Mouse (Mus musculus): ENCODE results near the gene Smoc1. TPM values are rescaled to one million over a fixed set of nuclear protein-coding genes. Genes with fewer than 3 reads are reported as not detected.

Gene Smoc1
- polyA plus RNA-seq, 1 experiment from 2014 or later, result 1.5 TPM

DNA sequence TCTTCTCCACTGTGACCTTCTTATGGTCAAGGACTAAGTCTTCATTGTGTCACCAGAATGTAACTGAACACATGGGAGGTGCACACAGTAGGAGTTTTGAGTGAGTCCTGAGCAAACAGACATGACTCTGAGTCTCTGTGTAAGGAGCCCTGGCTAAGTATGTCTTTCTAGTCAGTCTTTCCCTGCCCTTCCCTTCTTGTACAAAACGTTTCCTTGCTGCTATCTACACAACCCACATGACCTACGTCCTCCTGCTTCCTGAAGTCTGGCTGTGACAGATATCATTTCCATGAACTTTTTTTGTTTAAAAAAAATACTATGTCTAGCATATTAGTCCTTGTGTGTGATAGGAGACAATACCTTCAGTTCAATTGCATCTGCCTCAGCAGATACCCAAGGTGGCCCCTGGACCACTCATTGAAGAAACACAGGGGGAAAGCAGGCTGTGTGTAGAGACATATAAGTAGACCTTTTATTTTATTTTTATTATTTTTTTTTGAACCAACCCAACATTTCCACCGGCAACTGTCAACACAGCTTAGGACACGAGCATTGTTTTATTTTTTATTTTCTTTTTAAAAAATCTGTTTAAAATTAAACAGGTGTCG lies 171.0 kb downstream of the Smoc1 start:
- H3K4me3 ChIP-seq (ENCODE audit: low read depth, low read length), result no peak overlapping the region
- H3K9me3 ChIP-seq (replicated peaks; ENCODE audit: control insufficient read depth, low read length), result no peaks in the 10 kb centered on the region
- 0 out of 2 replicates have a peak, but pooled peaks cover 4% of the 10 kb centered on the region for H3K27me3 ChIP-seq (ENCODE audit: control insufficient read depth, insufficient read depth, low read length)
- no peak overlapping the region for H3K4me2 ChIP-seq
- no peak overlapping the region for H3K9ac ChIP-seq (ENCODE audit: low read depth, low read length)
- 56% methylated on average over 5 of the region's 5 CpGs for whole genome bisulfite sequencing (ENCODE audit: insufficient replicate concordance)
- H3K27ac ChIP-seq (ENCODE audit: low read depth, low read length), result no peak overlapping the region
- no peaks in the 10 kb centered on the region for H3K36me3 ChIP-seq (ENCODE audit: control insufficient read depth, insufficient read depth, low read length)
- no peaks in the 10 kb centered on the region for H3K4me1 ChIP-seq (ENCODE audit: control insufficient read depth, insufficient read depth, low read length)
- ATAC-seq (replicated peaks; ENCODE audit: insufficient number of reproducible peaks, low FRiP score, low TSS enrichment), result no peak

DNA sequence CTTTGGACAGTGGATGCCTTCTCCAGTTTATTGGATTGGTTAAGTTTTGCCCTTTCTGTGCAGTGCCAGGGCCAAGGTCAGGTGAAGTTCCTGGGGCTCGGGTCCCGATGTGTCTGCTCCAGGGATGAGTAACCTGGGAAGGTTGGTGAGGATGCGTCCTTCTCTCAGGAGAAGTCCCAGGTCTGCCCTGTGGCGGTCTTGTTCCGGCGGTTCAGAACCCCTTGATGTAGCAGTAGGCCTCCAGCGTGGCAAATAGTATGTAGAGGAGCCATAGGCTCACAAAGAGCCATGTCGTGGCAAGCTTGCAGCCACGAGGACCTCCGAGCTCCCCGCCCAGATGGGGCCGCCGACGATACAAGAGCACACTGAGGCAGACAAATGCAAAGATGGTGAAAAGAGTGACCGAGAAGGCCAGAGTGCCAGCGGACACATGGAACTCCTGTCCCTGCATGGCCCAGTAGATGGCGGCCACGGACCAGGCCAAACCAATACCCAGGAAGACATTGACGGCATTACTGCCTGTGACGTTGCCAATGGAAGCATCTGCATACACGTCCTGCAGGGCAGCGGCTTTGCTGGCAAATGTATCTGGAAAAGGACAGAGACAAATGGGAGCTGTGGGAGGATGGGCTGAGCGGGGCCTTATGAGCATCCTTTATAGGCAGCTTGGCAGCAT lies 172.8 kb downstream of the Smoc1 start:
- no peak for ATAC-seq (replicated peaks; ENCODE audit: insufficient number of reproducible peaks, low FRiP score, low TSS enrichment)
- H3K4me2 ChIP-seq, result no peak overlapping the region
- 32% methylated on average over 23 of the region's 23 CpGs for WGBS (ENCODE audit: insufficient replicate concordance)

DNA sequence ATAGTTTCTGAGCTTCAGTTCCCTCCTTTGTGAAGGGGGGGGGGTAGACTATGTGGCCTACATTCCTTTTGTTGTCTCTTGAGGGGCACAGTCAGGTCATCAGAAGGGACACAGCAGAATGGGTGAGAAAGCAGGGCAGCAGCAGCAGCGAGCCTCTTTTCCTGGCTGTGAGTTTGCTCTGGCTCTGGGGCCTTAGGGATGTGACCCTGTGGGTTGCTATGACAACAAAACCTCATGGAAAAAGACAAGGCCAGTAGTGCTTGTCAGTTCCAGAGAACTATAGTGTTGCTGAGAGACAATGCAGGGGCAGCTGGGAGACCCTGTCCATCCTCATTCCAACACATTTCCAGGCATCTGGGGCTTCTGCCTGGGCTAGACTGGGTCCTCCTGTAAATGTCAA lies 176.6 kb downstream of the Smoc1 start:
- no peak for ATAC-seq (replicated peaks; ENCODE audit: insufficient number of reproducible peaks, low FRiP score, low TSS enrichment)
- Histone ChIP-seq H3K36me3 (ENCODE audit: control insufficient read depth, insufficient read depth, low read length) (no peaks in the 10 kb centered on the region), H3K4me1 (ENCODE audit: control insufficient read depth, insufficient read depth, low read length) (no peaks in the 10 kb centered on the region), H3K9me3 (replicated peaks; ENCODE audit: control insufficient read depth, low read length) (no peaks in the 10 kb centered on the region), H3K27ac (ENCODE audit: low read depth, low read length) (no peak overlapping the region), H3K4me2 (no peak overlapping the region), H3K9ac (ENCODE audit: low read depth, low read length) (no peak overlapping the region), H3K4me3 (ENCODE audit: low read depth, low read length) (no peak overlapping the region), H3K27me3 (ENCODE audit: control insufficient read depth, insufficient read depth, low read length) (0 out of 2 replicates have a peak, but pooled peaks cover 4% of the 10 kb centered on the region)
- 27% methylated on average over 1 of the region's 1 CpGs for WGBS (ENCODE audit: insufficient replicate concordance)

More for the DNA sequence above, 172.8 kb downstream of the Smoc1 start:
- H3K9ac ChIP-seq (ENCODE audit: low read depth, low read length), result no peak overlapping the region
- no peaks in the 10 kb centered on the region for H3K36me3 ChIP-seq (ENCODE audit: control insufficient read depth, insufficient read depth, low read length)
- no peaks in the 10 kb centered on the region for H3K9me3 ChIP-seq (replicated peaks; ENCODE audit: control insufficient read depth, low read length)
- H3K27me3 ChIP-seq (ENCODE audit: control insufficient read depth, insufficient read depth, low read length), result 0 out of 2 replicates have a peak, but pooled peaks cover 4% of the 10 kb centered on the region
- H3K4me1 ChIP-seq (ENCODE audit: control insufficient read depth, insufficient read depth, low read length), result no peaks in the 10 kb centered on the region
- H3K27ac ChIP-seq (ENCODE audit: low read depth, low read length), result no peak overlapping the region
- no peak overlapping the region for H3K4me3 ChIP-seq (ENCODE audit: low read depth, low read length)

DNA sequence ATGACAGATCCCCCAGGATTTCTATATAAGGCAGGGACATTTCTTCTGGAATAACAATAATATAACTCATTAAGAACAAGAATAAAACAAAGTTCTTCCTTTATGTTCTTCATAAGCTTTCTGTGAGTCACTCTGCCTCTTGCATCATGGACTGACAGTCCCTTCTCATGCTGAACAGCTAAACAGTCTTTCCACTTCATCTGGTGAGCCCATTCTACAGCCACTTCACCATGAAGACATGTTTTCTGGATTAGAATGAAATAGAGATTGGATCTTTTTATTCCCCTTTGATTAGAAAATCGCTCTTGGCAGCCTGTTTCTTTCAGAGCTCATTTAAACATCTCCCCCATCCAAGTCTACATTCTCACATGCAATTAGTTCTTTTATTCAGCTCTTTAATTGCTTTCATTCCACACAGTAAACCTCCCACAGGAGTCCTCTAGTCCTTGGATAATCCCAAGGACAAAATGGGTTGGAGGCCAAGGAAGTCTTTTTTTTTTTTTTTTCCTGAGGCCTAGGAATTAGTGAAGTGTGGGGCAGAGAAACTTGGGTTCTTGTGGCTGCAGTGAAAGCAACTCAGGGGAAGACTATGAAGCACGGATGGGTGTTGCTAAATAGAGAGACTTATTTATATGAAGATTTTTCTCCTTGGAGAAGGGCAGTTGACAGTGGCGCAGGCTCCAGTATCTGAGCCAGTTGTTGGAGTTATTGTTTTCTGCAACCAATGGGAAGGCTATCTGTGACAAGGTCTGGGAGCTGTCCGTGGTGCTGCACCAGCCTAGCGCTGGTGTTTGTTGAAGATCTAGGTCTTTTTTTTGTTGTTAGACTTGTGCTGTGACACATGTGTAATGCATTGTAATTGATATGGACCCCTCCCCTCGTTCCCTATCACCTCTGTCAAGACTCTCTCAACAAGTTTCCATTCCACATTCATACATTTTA lies 179.3 kb downstream of the Smoc1 start:
- H3K4me1 ChIP-seq (ENCODE audit: control insufficient read depth, insufficient read depth, low read length), result no peaks in the 10 kb centered on the region
- no peaks in the 10 kb centered on the region for H3K36me3 ChIP-seq (ENCODE audit: control insufficient read depth, insufficient read depth, low read length)
- no peak overlapping the region for H3K4me2 ChIP-seq
- no peaks in the 10 kb centered on the region for H3K9me3 ChIP-seq (replicated peaks; ENCODE audit: control insufficient read depth, low read length)
- no peak overlapping the region for H3K4me3 ChIP-seq (ENCODE audit: low read depth, low read length)
- ATAC-seq (replicated peaks; ENCODE audit: insufficient number of reproducible peaks, low FRiP score, low TSS enrichment), result no peak
- no peak overlapping the region for H3K27ac ChIP-seq (ENCODE audit: low read depth, low read length)
- 22% methylated on average over 6 of the region's 6 CpGs for WGBS (ENCODE audit: insufficient replicate concordance)
- H3K9ac ChIP-seq (ENCODE audit: low read depth, low read length), result no peak overlapping the region
- H3K27me3 ChIP-seq (ENCODE audit: control insufficient read depth, insufficient read depth, low read length), result no peaks in the 10 kb centered on the region

DNA sequence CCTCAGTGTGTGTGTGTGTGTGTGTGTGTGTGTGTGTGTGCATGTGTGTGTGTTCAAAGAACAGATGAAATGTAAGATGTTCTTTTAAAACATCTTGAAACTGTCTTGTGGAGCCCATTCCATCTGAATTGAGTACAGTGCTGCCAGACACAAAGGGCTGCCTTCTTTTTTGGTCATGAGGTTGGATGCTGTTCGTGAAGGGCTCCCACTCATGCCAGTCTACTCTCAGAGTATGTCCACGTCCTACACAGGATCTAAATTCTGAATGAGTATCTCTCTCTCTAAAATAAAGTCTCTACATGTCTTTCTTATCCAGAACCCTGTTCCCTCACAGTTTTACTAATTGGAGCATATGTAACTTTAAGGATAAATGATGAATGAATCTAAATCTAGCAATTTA lies 182.0 kb downstream of the Smoc1 start:
- no peak for ATAC-seq (replicated peaks; ENCODE audit: insufficient number of reproducible peaks, low FRiP score, low TSS enrichment)
- Histone ChIP-seq H3K4me3 (ENCODE audit: low read depth, low read length) (no peak overlapping the region), H3K27me3 (ENCODE audit: control insufficient read depth, insufficient read depth, low read length) (no peaks in the 10 kb centered on the region), H3K9ac (ENCODE audit: low read depth, low read length) (no peak overlapping the region), H3K36me3 (ENCODE audit: control insufficient read depth, insufficient read depth, low read length) (no peaks in the 10 kb centered on the region), H3K4me1 (ENCODE audit: control insufficient read depth, insufficient read depth, low read length) (no peaks in the 10 kb centered on the region), H3K9me3 (replicated peaks; ENCODE audit: control insufficient read depth, low read length) (no peaks in the 10 kb centered on the region), H3K4me2 (no peak overlapping the region), H3K27ac (ENCODE audit: low read depth, low read length) (no peak overlapping the region)
- 42% methylated on average over 2 of the region's 2 CpGs for WGBS (ENCODE audit: insufficient replicate concordance)

DNA sequence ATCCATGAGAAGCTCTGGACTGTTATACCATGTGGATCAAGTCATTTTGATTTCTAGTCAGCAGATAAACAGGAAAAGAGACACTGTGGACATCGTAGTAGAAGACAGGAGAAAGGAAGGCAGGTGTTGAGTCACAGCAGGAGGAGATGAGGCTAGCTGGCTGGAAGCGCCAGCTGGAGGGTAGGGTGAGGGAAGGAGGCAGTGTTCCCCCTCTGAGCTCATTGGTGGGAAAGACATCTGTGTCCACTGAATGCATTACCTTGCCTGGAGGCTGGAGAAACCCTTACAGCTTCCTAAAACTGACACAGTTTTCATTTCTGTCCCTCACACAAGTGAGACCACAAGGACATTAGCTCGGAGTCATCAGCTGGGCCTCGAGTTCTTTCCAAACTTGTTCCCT lies 192.7 kb downstream of the Smoc1 start:
- H3K4me2 ChIP-seq, result no peak overlapping the region
- H3K27ac ChIP-seq (ENCODE audit: low read depth, low read length), result no peak overlapping the region
- WGBS (ENCODE audit: insufficient replicate concordance), result 60% methylated on average over 4 of the region's 4 CpGs

DNA sequence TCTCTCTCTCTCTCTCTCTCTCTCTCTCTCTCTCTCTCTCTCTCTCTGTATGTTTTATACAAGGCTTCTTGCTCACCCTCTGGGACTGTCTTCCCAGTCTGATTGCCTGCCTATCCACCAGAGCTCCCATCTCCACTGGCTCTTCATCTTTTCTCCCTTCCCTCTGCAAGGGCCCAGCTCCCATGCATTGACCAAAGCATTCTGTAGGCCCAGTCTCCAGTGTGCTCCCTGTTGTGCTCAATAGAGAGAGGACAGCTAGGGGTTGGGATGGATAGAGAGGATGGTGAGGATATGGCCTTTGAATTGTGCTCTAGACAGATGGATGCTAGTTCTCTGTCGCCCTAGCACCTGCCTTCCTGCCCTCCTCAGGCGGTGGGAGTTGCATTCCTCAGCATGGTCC lies 196.7 kb downstream of the Smoc1 start:
- no peak for ATAC-seq (replicated peaks; ENCODE audit: insufficient number of reproducible peaks, low FRiP score, low TSS enrichment)
- Histone ChIP-seq H3K9ac (ENCODE audit: low read depth, low read length) (no peak overlapping the region), H3K36me3 (ENCODE audit: control insufficient read depth, insufficient read depth, low read length) (no peaks in the 10 kb centered on the region), H3K27ac (ENCODE audit: low read depth, low read length) (no peak overlapping the region), H3K27me3 (ENCODE audit: control insufficient read depth, insufficient read depth, low read length) (no peaks in the 10 kb centered on the region; the same call in 1 of the 2 replicates), H3K4me2 (no peak overlapping the region), H3K9me3 (replicated peaks; ENCODE audit: control insufficient read depth, low read length) (no peaks in the 10 kb centered on the region), H3K4me3 (ENCODE audit: low read depth, low read length) (no peak overlapping the region), H3K4me1 (ENCODE audit: control insufficient read depth, insufficient read depth, low read length) (no peaks in the 10 kb centered on the region)
- 60% methylated on average over 2 of the region's 2 CpGs for WGBS (ENCODE audit: insufficient replicate concordance)

More for the DNA sequence above, 192.7 kb downstream of the Smoc1 start:
- no peaks in the 10 kb centered on the region for H3K36me3 ChIP-seq (ENCODE audit: control insufficient read depth, insufficient read depth, low read length)
- ATAC-seq (replicated peaks; ENCODE audit: insufficient number of reproducible peaks, low FRiP score, low TSS enrichment), result no peak
- H3K9me3 ChIP-seq (replicated peaks; ENCODE audit: control insufficient read depth, low read length), result no peaks in the 10 kb centered on the region
- H3K27me3 ChIP-seq (ENCODE audit: control insufficient read depth, insufficient read depth, low read length), result no peaks in the 10 kb centered on the region
- no peaks in the 10 kb centered on the region for H3K4me1 ChIP-seq (ENCODE audit: control insufficient read depth, insufficient read depth, low read length)
- no peak overlapping the region for H3K9ac ChIP-seq (ENCODE audit: low read depth, low read length)
- H3K4me3 ChIP-seq (ENCODE audit: low read depth, low read length), result no peak overlapping the region

DNA sequence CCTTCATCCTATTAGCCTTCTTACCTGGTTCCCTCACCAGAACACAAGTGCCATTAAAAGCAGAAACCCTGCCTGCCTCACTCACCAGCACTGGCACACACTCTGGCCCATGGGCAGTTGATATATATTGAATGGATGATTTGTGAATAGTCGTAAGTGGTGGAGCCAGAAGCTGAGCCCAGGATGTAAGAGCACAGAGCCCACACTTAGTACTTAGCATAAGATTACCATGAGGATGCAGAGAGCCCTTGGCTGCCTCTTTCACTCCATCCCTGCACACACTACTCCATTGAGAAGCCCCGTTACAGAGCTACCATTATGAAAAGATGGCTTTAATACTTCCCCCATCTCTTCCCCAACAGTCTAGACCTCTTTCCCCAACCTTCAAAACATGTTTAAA lies 198.2 kb downstream of the Smoc1 start:
- no peak overlapping the region for H3K27ac ChIP-seq (ENCODE audit: low read depth, low read length)
- no peak overlapping the region for H3K9ac ChIP-seq (ENCODE audit: low read depth, low read length)
- 70% methylated on average over 2 of the region's 2 CpGs for WGBS (ENCODE audit: insufficient replicate concordance)
- ATAC-seq (replicated peaks; ENCODE audit: insufficient number of reproducible peaks, low FRiP score, low TSS enrichment), result no peak
- no peak overlapping the region for H3K4me2 ChIP-seq
- no peak overlapping the region for H3K4me3 ChIP-seq (ENCODE audit: low read depth, low read length)
- H3K4me1 ChIP-seq (ENCODE audit: control insufficient read depth, insufficient read depth, low read length), result no peaks in the 10 kb centered on the region
- no peaks in the 10 kb centered on the region for H3K9me3 ChIP-seq (replicated peaks; ENCODE audit: control insufficient read depth, low read length)
- H3K27me3 ChIP-seq (ENCODE audit: control insufficient read depth, insufficient read depth, low read length), result no peaks in the 10 kb centered on the region; the same call in 1 of the 2 replicates
- H3K36me3 ChIP-seq (ENCODE audit: control insufficient read depth, insufficient read depth, low read length), result no peaks in the 10 kb centered on the region
